Mouse (Mus musculus) gastrocnemius, postnatal 36 days (tissue): ENCODE data around the gene Cmtm5. TPM values are rescaled to one million over a fixed set of nuclear protein-coding genes. Genes with fewer than 3 reads are reported as not detected.
"Not testable (repeated sequence)": the region's sequence is repeated elsewhere in the genome, so short reads cannot be mapped to it uniquely, and the experiment has no call there.

Experiments used
- DNase-seq, 2 experiments: peaks; one replicate each; pipeline ENCODE4 v3.0.0; 2022
- intact Hi-C: fragments of 180-260 bp; cut with DNase I; formaldehyde crosslinking; loops from one replicate; pipeline ENCODE4 v1.15.1; 2025
- total RNA-seq, 2 experiments: library from RNA; stranded (reverse); gene quantifications; 2 replicates each; pipeline ENCODE4 v1.2.3; 2021

The Cmtm5 gene
- total RNA-seq, 2 experiments from 2014 or later: 0.42 TPM; not detected in 1

DNA sequence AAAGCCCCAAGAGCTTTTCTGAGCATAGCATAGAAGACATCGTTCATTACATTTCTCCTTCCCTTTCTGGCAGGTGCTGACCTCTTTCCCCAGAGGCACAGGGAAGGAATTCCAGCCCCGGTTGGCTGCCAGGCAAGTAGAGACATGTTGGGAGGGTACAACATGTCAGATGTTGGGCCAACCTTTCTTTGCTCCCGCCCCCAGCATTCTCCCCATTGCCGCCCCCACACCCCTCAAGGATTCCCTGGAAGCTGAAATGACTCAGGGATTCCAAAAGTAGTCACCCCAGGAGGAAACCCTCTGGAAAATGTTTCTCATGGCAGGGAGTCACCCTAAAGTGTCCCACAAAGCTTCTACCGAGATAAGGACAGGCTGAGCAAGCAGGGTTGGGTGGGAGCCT is 6.3 kb upstream of the Cmtm5 start:
- intact Hi-C loops: no loop called here
- DNase-seq: no peak

DNA sequence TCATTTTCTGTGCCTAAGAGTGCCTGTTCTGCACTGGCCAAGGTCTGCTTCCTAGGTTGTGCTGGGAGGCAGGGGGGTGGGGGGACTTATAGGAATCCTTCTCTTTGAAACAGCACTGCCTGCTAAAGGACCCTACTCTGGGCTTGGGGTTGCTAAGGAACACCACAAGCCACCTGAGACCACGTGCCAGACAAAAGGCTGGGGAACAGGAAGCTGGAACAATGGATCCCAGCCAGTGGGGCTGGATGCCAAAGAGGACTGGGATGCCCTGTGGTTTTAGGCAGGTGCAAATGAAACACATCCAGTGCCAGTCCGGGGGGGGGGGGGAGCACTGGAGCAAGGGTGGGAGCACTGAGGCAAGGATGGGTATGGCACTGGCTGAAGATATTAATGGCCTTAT is 5.6 kb upstream of the Cmtm5 start:
- DNase-seq: no peak
- intact Hi-C loops: no loop called here

DNA sequence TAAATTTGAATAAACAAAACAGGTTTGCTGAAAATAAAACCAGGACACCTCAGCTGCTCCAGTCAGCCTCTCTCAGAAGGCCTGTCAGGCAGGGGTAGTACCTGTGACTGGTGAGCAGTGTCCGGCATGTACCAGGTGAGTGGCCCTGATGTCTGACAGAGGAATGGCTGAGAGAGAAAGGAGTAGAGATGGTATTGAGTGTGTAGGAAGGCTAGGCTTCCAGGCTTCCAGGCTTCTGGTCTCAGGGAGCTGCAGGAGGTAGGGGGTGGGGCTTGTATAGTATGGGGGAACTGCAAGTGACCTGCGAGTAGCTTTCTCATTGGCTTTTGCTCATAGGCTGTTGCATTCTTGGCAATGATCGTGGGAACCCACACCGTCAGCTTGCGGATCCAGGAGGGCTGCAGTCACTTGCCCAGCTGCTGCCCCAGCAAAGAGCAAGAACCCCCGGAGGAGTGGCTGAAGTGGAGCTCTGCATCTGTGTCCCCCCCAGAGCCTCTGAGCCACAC is 3.4 kb upstream of the Cmtm5 start, which contains the start of gene Il25:
Gene Il25, plus strand, starts transcription at position 51 of the 506 bp plus-strand sequence.
- intact Hi-C loops: no loop called here
- no peak for DNase-seq

DNA sequence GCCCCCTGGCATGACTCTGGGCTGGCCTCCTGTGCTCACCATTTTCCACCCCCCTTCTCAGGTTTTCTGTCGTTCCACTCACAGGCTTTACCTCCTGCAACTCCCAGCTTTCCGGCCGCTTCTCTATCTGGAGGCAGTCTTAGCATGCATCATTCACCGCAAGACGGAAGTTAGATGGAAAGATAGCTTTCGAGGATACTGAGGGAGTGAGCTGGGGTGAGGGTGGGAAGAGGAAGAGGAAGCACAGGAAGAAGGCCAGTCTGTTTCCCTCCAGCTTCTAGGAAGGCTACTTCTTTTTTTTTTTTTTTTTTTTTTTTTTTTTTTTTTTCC is 735 bp downstream of the Cmtm5 start:
- DNase-seq: no peak
- intact Hi-C loops: no loop called here

DNA sequence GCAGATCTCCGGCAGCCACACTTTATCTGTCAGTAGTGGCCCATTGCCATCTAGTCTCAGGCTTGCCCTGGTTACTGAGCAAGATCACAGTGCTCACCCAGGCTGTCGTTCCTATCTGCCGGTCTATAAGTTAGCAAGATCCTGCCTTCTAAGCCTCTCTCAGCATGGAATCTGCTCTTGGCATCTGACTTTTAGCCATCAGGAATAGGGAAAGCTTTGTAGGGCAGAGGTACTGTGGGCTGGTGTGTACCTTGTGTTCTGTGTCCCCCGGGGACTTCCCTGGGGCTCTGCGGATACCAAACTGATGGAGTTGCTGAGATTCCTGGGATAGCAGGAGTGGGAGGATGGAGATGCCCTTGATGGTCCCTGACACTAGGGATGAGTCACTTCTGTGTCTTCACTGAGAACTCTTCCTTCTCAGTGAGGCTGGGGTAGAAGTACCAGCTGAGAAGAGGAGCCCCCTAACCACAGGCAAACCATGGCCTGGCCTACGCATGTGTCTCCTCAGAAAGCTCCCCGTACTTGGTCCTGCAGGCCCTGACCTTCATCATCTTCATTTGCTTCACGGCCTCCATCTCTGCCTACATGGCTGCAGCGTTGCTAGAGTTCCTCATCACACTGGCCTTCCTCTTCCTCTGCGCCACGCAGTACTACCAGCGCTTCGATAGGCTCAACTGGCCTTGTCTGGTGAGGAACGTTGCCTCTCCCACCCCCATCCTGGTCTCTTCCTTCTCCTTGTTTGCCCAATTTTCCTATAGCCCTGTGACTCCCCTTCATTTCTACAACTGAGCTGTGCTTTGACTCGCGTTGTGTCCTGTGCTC is 1.5 kb downstream of the Cmtm5 start:
- intact Hi-C loops: loop anchor here (2.0 kb wide), 1 partner anchor 95 kb away; no protein-coding TSS in a partner anchor
- no peak for DNase-seq

DNA sequence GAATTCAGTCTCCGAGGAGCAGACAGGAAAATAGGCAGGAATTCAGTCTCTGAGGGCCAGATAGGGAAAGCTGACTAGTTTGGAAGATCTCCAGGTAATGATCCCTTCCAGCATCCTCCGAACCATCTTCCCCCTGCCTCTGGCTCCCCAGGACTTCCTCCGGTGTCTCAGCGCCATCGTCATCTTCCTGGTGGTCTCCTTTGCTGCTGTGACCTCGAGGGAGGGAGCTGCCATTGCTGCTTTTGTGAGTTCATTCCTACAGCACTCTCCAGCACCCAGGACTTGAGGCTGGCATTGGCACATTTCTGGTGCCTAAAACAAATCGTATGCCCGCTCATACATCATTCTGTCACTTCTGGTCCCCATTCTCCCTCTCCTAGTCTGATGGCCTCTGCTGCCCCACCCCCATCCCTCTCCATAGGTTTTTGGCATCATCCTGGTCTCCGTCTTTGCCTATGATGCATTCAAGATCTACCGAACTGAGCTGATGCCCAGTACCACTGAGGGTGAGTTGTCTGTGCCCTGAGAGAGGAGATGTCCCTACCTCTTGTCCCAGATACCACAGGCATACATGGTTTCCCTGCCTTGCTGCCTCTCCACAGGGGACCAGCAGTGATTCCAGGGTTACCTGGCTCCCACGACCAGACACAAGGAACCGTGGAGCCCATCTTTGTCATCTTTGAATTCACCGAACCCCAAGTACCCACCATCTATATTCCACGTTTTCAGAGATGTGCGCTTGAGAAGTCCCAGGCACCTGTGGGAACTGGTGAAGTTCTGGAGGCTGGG is 2.6 kb downstream of the Cmtm5 start:
- intact Hi-C loops: loop anchor here (1.0 to 2.0 kb wide), 2 partner anchors 38 to 96 kb away; no protein-coding TSS in a partner anchor
- no peak for DNase-seq

DNA sequence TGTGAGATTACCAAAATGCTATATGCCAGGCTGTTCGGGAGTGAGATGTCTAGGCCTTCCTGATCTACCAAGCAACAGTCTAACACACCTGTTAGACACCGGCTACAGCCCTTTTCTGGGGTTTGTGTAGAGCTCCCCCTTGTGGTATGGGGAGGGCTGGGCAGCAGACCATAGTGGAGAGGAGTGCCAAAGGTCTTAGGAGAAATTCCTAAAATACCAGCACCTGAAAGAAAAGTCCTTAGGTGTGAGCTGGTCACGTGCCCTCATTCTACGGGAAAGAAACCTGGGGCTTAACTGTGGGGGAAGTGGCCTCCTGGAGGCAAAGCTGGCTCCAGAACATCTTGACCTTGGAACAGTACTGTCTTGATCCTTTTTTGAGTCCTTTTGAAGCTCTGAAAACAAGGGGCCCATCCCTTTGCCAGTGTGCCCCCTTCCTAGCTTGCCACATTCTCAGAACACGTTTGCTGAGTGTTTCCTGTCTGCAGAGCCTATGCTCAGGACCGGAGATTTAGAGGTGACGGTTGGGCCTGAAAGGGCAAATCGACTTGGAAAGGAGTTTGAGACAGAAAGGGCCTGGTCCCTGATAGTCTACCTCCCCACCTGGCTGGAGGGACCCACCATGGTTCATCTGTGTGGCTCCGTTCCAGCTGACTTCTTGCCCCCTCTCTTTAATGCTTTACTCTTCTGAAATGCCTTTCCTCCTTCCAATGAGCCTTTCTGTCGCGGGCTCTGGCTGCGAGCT is 3.5 kb downstream of the Cmtm5 start:
- peak; percentile 45 to 63 for DNase-seq

DNA sequence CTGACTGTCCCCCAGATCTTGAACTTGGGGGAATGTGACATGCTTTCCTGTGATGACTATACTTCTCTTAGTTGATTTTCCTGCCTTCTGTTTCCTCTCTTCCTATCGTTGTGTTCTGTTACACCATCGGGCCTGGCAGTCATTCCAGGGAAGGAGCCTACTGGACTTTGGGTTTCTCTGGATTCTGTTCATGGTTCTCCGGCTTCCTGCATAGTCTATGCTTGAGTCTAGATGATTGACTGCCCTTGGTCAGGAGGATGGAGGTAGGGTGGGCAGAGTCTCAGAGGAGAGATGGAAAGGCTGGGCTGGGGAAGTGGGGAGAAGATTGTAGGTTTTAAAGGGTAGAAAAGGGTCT is 4.1 kb downstream of the Cmtm5 start:
- intact Hi-C loops: no loop called here
- no peak for DNase-seq

More for the DNA sequence above, 3.5 kb downstream of the Cmtm5 start:
- intact Hi-C loops: loop anchor here (1.0 to 2.0 kb wide), 2 partner anchors 39 to 97 kb away; no protein-coding TSS in a partner anchor

DNA sequence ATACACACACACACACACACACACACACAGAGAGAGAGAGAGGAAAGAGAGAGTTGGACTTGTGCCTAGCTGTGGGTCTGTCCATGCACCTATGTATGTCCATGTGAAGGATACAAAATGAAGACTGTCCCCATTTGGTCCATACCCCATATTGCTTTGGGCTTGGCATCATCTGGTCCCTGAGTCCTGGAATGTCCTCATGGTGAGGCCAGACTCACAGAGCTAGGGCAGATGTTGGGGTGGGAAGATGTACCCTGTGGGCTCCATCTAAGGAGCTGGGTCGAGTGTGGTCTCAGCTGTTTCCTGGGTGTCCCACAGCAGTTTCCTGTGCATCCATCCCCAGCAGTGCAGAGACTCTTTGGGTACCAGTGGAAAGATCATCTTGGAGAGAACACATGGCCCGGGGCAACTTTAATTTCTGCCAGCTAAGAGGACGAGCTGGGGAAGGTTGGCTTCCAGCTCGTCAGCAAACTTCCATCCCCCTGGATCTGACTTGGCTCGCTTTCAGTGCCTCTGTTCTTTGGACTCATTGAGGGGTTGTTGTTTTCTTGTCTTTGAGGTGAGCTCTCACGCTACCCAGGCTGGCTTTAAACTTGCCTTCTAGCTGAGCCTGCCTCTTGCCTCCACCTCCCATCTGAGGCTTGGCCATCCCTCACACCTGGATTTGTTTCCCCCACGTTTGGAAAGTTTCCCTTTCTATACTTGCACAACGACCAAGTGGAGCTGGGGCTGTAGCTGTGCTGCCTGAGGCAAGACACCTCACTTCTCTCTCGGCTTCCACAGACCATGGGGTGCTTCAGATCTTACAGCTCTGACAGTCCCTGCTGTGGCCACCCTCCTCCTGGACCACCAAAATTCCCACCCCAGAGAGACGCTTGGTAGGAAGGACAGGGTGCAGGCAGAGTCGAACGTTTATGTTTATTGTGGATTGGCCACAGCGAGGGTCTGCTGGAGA is 5.2 kb downstream of the Cmtm5 start:
- intact Hi-C loops: no loop called here
- no peak for DNase-seq

DNA sequence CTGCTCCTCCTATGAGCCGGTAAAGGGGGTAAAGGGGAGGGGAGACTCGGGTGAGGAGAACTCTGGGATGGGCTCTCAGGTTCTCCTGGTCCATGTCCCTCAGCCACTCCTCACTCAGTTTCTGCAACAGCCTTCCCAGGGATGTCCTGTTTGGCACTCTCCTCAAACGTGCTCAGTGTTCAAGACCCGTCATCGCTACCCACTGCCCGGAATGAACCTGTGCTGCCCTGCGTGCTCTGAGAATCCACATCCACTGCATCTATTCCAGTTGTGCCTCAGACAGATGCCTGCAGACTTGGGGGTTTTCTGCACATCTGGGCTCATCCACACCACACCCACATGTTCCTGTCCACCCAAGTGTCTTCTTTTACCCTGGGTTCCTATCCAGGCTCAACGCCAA is 6.4 kb downstream of the Cmtm5 start:
- no peak for DNase-seq
- intact Hi-C loops: no loop called here

DNA sequence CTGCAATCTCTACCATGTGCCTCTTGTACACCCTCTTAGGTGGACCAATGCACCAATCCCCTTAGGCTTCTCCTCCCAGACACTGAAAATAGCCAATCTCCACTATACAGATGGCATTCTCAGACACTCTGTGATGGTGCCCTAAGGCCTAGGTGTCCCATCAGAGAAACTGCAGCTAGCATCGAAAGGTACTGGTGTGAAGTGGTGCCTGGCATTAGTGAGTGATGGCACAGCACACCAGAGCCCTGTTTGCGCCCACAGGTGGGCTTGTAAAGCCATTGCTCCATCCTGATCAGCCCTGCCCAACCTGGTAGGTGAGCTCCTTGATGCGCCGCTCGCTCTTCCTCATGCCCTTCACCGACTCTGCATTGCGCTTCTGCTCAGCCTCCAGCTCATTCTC is 7.9 kb downstream of the Cmtm5 start:
- DNase-seq: no peak
- intact Hi-C loops: no loop called here

DNA sequence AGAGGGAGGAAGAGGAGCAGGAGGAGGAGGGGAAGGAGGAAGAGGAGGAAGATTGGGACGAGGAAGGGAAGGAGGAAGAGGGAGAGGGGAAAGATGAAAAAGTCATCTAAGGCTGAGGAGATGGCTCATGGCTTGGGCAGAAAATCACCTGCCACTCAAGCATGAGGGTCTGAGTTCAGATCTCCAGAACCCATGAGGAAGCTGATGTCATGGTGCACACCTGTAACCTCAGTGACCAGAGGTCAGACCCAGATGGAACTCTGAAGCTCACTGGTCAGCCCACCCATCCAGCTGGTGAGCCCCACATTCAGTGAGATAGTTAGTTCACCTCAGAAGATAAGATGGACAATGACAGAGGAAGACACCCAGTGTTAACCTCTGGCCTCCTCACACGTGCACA is 8.9 kb downstream of the Cmtm5 start:
- no peak for DNase-seq
- intact Hi-C loops: no loop called here

DNA sequence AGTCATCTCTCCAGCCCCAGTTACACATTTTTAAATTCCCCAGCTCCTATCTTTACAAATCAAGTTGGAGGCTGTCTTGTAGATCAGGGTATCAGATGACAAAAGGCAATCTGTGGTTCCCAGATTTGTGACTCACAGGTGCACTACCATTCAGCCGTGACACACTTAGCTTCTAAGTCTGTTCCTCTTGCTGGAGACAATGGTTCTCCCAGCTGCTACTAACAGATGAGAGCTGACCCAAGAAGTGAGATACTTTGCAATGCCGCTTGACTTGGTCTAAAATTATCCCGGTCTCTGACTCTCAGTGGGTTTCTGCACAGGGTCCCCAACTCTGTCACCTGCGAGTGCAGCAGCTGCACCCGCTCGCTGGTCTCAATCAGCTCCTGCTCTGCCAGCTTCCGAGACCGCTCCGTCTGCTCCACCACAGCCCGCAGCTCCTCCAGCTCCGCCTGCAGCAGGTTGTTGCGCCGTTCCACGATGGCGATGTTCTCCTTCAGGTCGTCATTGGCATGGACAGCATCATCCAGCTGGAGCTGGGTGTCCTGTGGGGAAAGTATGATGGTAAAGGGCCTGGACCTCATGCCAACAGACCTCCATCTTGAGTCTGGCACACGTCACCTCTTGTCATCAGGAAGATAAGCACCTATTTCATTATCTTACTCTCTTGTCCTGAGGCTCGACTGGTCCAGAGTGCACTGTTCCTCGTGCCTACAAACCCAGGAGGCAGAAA is 10.1 kb downstream of the Cmtm5 start:
- no peak for DNase-seq
- intact Hi-C loops: no loop called here

DNA sequence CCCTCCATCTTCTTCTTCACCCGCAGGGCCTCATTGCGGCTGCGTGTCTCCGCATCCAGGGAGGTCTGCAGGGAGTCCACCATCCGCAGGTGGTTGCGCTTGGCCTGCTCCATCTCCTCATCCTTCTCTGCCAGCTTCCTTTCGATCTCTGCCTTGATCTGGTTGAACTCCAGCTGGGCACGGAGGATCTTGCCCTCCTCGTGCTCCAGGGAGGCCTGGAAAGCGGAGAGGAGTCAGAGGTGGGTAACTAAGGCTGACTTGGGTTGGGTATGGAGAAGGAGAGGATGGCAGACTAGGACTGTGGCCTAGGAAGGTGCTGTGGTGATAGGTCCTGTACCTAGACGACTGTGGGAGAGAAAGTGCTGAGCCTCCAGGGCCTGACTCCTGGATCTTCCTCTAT is 10.9 kb downstream of the Cmtm5 start:
- DNase-seq, intact Hi-C loops: not testable (repeated sequence)

DNA sequence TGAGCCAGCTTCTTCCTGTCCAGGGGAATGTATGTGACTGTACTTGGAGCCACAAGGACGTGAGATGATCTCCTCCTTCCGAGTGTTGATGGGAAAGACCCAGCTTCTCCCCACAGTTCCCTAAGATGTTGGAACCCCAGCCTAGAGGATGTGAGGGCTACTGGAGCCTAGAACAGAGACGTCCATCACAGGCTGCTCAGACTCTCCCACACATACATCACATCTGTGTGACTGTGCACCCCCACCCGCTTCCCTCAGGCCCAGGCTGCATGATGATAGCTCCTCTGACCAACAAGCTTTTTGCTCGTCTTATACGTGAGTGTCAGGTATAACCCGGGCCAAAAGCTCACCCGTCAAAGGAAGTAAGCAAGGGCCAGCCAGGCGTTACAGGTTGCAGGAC is 12.7 kb downstream of the Cmtm5 start:
- intact Hi-C loops: no loop called here

DNA sequence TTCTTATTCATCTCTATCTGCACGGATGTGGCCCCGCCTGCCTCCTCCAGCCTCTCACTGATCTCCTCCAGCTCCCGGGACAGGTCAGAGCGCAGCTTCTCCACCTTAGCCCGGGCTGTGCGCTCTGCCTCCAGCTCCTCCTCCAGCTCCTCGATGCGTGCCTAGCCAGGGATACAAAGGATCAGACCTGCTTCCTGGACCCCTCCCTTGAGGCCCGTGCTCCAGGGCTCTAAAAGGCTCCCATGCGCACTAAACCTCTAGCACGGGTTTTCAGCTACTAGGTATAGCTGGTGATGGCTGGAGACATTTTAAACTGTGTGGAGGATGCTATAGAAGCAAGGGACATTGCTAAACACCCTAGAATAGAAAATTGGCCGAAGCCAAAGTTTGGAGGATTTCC is 14.4 kb downstream of the Cmtm5 start:
- DNase-seq: no peak
- intact Hi-C loops: no loop called here

More for the DNA sequence above, 12.7 kb downstream of the Cmtm5 start:
- DNase-seq: no peak

DNA sequence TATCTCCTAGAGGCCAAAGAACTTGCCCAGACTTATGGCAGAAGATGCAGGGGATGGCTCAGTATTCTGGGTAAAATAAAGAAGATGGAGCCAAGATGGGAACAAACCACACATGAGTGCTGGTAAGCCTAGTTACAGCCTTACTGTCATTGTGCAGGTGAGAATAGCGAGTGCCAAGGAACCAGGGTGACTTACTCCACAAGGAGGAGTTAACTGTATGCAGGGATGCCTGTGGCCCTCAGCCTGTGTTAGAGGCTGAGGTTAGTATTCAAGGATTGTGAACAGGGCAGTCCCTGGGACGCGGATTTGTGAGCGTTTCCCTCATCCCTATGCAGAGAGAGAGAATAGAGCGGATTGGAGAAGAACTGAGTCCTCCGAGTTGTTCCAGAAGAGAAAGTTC is 15.5 kb downstream of the Cmtm5 start:
- intact Hi-C loops: no loop called here
- no peak for DNase-seq

DNA sequence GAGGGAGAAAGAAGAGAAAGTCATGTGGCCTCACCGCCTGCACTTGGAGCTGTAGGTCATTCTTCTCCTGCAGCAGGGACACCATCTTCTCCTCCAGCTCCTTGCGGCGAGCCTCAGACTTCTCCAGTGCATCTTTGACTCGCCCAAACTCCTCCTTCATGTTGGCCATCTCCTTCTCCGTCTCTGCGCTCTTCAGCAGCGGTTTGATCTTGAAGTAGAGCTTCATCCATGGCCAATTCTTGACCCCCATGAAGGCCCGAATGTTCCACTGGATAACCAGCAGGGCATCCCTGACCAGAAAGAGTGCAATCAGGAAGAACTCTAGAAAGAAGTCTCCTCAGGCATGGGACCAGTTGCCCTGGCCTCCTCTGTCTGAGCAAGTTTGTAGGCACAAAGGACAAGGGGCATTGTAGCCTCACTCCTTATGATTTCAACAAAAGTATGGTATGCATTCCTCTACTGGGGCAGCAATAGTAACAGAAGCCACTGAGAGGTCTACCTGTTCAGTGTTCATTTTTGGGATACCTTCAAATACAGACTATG is 17.7 kb downstream of the Cmtm5 start:
- no peak for DNase-seq
- intact Hi-C loops: no loop called here

DNA sequence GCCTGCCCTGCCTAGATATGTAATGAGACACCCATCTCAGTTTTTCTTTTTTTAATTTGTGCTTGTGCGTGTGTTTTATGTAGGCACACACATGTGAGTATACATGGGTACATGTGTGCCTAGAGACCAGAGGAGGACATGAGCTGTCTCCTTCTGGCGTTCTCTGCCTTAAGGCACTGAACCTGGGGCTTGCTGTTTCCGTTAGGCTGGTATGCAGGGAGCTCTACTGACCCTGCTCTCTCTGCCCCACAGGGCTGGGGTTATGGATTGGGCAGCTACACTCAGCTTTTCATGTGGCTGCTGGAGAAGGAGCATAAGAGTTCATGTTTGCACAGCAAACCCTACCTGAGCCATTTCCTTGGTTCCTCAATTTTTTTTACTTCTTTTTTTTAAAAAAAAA is 18.4 kb downstream of the Cmtm5 start:
- no peak for DNase-seq
- intact Hi-C loops: no loop called here
